8 mouse cellular contexts compared by ENCODE assay signal in the genomic region with DNA sequence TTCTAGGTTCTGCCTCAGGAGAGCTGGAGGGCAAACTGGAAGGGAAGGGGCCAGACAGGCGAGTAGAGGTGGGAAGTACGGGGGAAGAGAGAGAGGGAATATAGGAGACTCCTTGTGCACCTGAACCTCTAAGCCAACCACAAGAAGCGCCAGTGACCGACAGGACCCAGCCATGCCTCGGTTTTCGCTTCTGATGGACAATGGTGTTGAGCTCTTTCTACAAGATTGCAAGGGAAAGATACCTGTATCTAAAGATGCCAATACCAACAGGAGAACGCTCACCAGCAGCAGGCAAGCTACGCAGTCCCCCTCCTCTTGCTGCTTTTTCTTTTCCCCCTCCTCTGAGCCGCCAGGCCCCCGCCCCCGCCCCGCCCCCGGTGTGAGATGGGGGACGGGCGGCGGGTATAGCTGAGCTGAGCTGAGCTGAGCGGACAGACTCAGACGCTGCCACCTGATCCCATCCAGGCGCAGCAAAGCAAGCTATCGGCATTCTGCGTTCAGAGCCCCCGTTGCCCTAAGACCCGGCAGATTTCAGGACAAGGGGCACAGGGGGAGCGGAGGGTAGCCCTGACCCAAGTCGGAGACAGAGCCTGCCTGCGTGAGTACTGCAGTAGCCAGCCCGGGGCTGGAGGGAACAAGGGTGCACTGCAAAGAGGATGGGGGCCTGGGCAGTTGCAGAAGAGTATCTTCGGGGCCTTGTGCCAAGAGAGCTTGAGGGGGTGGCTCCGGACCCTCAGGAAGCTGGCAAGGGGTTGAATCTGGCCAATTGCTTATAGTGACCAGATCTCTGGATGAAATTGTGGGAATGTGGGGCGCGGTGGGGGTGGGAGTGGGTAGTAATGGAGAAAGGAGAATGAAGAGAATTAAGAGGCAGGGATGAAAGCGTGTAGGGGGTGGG. TPM values are rescaled to one million over a fixed set of nuclear protein-coding genes. Genes with fewer than 3 reads are reported as not detected.
DNase-seq lines count a peak whose midpoint lies in the region; ATAC-seq and TF ChIP-seq lines count a peak whose summit lies in the region.

Gal3st3 (plus strand) TSS at position 429 of the 898 bp plus-strand sequence.

- H3K27me3 ChIP-seq in kidney, postnatal 0 days (ENCODE audit: insufficient read depth, low read length), result no peaks in the 10 kb centered on the region
- no peaks in the 10 kb centered on the region for H3K27me3 ChIP-seq in limb, embryonic 12.5 days

- H3K9ac ChIP-seq in kidney, postnatal 0 days (ENCODE audit: low read depth, low read length), result peak within 1 kb of the TSS; percentile 55
- H3K9ac ChIP-seq in limb, embryonic 12.5 days (replicated peaks), result peak within 1 kb of the TSS; percentile 71

- intact Hi-C loops in heart, postnatal 25 days (cut with DNase I), result loop anchor here (5.0 kb wide), 1 partner anchor 191 kb away; the partner anchor contains the start of gene Rab1b

- no peak for ATAC-seq in kidney, postnatal 0 days (replicated peaks; ENCODE audit: low FRiP score, low read depth)
- ATAC-seq in limb, embryonic 12.5 days (ENCODE audit: insufficient number of reproducible peaks, insufficient read depth, low FRiP score, low TSS enrichment, low read depth), result 0 out of 2 replicates have a peak, but pooled peaks have one; percentile 37
- no peak for ATAC-seq in erythroid progenitor cell, adult 5-6 weeks (replicated peaks; ENCODE audit: low FRiP score, poor library complexity, severe bottlenecking)

- peaks cover 7% of the 10 kb centered on the region for H3K36me3 ChIP-seq in kidney, postnatal 0 days (ENCODE audit: insufficient read depth, low read length)
- H3K36me3 ChIP-seq in limb, embryonic 12.5 days, result peaks cover 14% of the 10 kb centered on the region

- H3K4me2 ChIP-seq in kidney, postnatal 0 days (ENCODE audit: low read length), result peak within 1 kb of the TSS; percentile 80
- peak within 1 kb of the TSS; percentile 89 for H3K4me2 ChIP-seq in limb, embryonic 12.5 days

- 7% methylated on average over 30 of the region's 32 CpGs for WGBS in kidney, postnatal 0 days
- 7% methylated on average over 31 of the region's 32 CpGs for WGBS in limb, embryonic 12.5 days

- H3K4me1 ChIP-seq in kidney, postnatal 0 days (replicated peaks; ENCODE audit: insufficient read depth, low read length), result peaks cover 15% of the 10 kb centered on the region
- H3K4me1 ChIP-seq in limb, embryonic 12.5 days (replicated peaks), result peaks cover 34% of the 10 kb centered on the region

- TF ChIP-seq CTCF in kidney, postnatal 0 days (IDR thresholded peaks at IDR 0.05; ENCODE audit: low read depth), result no peak

- H3K4me3 ChIP-seq in kidney, postnatal 0 days (replicated peaks; ENCODE audit: low read depth, low read length), result peak within 1 kb of the TSS; percentile 34
- peak within 1 kb of the TSS; percentile 58 for H3K4me3 ChIP-seq in limb, embryonic 12.5 days (replicated peaks)

- DNase-seq in kidney, postnatal 0 days (ENCODE audit: low spot score), result peak; percentile 16
- DNase-seq in kidney, postnatal 10 days, result no peak
- DNase-seq in embryo, embryonic 10 days (ENCODE audit: low spot score), result peak; percentile 66
- DNase-seq in heart, postnatal 25 days (ENCODE audit: low spot score), result no peak
- DNase-seq in right cerebral cortex, adult 18-20 months, result peak; percentile 63
- DNase-seq in lung, postnatal 36 days, result no peak

- H3K27ac ChIP-seq in kidney, postnatal 0 days, result no peak within 1 kb of the TSS
- peak within 1 kb of the TSS; percentile 64 for H3K27ac ChIP-seq in limb, embryonic 12.5 days

- H3K9me3 ChIP-seq in kidney, postnatal 0 days (replicated peaks; ENCODE audit: low read length), result no peaks in the 10 kb centered on the region
- H3K9me3 ChIP-seq in limb, embryonic 12.5 days, result no peaks in the 10 kb centered on the region

RNA-seq across cellular contexts. Expression of gene Gal3st3, which starts in this region (rescaled TPM):
- 2.2 and 2.7 TPM in 2 replicates for polyA plus RNA-seq in kidney, postnatal 0 days (2015; fragmentation: Nextera tagmentation; extraction: Ambion mirVana)
- total RNA-seq in heart, postnatal 25 days (2021), result 10 to 100 TPM; 24.5 to 25.7 TPM
- polyA plus RNA-seq in limb, embryonic 12.5 days (2016; fragmentation: Nextera tagmentation; extraction: Ambion mirVana), result 6.1 and 6.7 TPM in 2 replicates
- total RNA-seq in erythroid progenitor cell, adult 5-6 weeks (2015; ENCODE audit: low replicate concordance), result not detected in 2 replicates
- total RNA-seq in erythroid progenitor cell, adult 5-6 weeks (2017; ENCODE audit: low replicate concordance), result not detected in 2 replicates

Comparison
In these comparisons a context has a peak if more than half of its experiments do, and no peak if none do; other contexts are left out.
1. RNA of gene Gal3st3 (total RNA-seq): 24.5 to 25.7 TPM in heart, postnatal 25 days; not detected in erythroid progenitor cell, adult 5-6 weeks; every median in the first group is over 10 times any median in the second.
2. DNase-seq: peak in kidney, postnatal 0 days (single experiment), embryo, embryonic 10 days (single experiment) and right cerebral cortex, adult 18-20 months (single experiment); none in kidney, postnatal 10 days (single experiment), heart, postnatal 25 days (single experiment) and lung, postnatal 36 days (single experiment).